Mouse (Mus musculus): ENCODE data around the gene Rasgef1b.

GRCm38 (mm10) chr5:99613321-99614118 lies 115.3 kb downstream of the Rasgef1b start:
- TF ChIP-seq IRF4 (IDR thresholded peaks at IDR 0.05; ENCODE audit: low read depth, low read length) (no peak), UBTF (IDR thresholded peaks at IDR 0.05; ENCODE audit: low read depth, low read length) (no peak), CTCF (conservative IDR thresholded peaks at IDR 0.05 in 1 of 2, IDR thresholded peaks at IDR 0.05 in 1 of 2; ENCODE audit: low read depth in 2 of 2, low read length in 2 of 2) (no peak), MAFK (IDR thresholded peaks at IDR 0.05; ENCODE audit: insufficient replicate concordance, low read length) (no peak), POLR2A (IDR thresholded peaks at IDR 0.05; ENCODE audit: low read depth, low read length) (no peak), ZNF384 (IDR thresholded peaks at IDR 0.05; ENCODE audit: low read depth, low read length) (no peak), USF2 (conservative IDR thresholded peaks at IDR 0.05; ENCODE audit: low read depth, low read length) (no peak)
